Mouse (Mus musculus) CD4-positive helper T cell, adult 2 months (primary cell): ENCODE measurements around the gene Dedd2.
A peak's percentile ranks its signal among the peaks of the same experiment; 100 is the strongest.

Experiments used
- DNase-seq: peaks from one replicate; pipeline ENCODE4 v3.0.0-alpha.2; 2012; ENCODE audit warnings: low read depth, missing footprints, low spot score

The Dedd2 gene

DNA sequence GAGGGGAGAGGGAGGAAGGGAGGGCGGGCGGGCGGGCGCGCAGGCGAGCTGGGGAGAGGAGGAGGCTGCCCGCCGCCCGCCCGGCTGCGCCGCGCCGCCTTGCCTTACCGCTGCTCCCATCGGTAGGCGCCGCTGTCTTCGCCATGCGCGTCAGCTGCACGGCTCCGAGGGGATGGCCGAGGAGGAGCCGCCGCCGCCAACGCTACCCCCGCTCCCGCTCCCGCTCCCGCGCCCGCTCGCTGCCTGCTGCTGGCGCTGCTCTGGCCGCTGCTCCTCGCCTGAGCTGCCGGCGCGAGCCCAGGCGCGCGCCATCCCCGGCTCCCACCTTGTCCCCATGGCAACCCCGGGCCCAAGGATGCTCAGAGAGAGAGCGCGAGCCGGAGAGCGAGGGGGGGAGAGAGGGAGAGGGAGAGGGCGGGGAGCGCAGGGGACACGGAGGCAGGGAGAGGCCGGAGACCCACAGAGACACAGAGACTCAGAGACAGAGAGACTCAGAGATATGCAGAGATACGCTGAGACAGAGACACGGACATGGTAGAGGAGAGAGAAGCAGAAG, 40.7 kb downstream of the Dedd2 start, which contains the start of gene Pou2f2:
Gene Pou2f2, minus strand, starts transcription at position 121 of the 556 bp plus-strand sequence.
- DNase-seq, result peak; percentile 84

DNA sequence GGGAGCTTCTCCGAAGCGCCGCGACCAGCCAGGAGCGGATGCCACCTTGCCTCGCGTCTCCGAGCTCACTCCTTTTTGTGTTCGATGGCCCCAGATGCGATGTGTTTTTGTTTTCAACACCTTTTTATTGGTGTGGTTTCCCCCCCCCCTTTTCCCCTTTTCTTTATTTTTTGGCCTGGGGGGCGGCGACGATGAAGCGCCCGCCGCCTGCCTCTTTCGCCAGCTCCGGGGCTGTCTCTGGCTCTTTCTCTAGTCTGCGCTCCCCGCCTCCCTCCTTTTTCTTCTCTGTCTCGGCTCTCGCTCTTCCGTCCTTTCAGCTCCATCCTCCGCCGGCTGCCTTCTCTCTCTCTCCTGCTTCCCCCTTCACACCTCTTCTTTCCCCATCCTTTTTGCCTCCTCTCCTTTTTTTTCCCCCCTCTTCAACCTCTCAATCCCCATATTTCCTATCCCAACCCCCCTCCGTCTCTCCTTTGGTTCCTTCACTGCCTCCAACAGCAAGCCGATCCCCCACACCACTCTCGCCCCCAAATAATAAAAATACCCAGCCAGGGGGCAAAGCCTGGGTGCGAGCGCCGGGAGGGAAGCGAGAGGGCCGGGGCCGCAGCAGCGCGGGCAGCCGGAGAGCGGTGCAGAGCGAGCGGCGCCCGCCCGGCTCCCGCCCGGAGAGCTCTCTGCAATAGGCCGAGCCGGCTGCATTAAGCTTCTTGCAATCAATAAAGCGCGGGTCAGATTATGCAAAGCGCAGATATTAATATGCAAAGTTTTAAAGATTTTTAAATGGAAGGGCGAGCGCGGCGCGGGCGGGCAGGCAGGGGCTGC, 41.4 kb downstream of the Dedd2 start:
- peak; percentile 52 for DNase-seq

GRCm38 (mm10) chr7:25178317-25178716, 42.1 kb downstream of the Dedd2 start:
- no peak for DNase-seq

GRCm38 (mm10) chr7:25174343-25174742, 46.1 kb downstream of the Dedd2 start:
- DNase-seq, result no peak

- no peak for DNase-seq
Observed at GRCm38 (mm10) chr7:25172669-25173068, 47.7 kb downstream of the Dedd2 start.

DNA sequence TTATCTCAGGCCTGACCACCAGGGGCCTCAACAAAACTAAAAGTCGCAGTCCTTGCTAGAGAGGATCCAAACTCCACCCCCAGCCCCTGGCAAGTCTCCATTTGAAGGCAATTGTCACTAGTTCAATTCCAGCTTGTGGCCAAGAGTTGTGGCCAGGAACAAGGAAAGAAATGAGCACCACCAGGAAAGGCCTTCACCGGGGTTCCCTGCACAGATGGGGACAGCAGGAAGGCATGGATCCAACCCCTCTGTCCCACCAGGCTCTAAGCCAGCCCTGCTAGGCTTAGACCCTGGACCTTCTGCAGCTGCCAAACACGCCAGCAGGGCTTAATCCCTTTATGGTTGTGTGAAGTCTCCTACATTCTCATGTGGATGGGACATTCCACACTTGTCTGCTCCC, 49.8 kb downstream of the Dedd2 start:
- DNase-seq, result no peak

GRCm38 (mm10) chr7:25166106-25166505, 54.3 kb downstream of the Dedd2 start:
- no peak for DNase-seq

- peak; percentile 12 for DNase-seq
Observed at GRCm38 (mm10) chr7:25156158-25156648, 64.2 kb downstream of the Dedd2 start.

DNA sequence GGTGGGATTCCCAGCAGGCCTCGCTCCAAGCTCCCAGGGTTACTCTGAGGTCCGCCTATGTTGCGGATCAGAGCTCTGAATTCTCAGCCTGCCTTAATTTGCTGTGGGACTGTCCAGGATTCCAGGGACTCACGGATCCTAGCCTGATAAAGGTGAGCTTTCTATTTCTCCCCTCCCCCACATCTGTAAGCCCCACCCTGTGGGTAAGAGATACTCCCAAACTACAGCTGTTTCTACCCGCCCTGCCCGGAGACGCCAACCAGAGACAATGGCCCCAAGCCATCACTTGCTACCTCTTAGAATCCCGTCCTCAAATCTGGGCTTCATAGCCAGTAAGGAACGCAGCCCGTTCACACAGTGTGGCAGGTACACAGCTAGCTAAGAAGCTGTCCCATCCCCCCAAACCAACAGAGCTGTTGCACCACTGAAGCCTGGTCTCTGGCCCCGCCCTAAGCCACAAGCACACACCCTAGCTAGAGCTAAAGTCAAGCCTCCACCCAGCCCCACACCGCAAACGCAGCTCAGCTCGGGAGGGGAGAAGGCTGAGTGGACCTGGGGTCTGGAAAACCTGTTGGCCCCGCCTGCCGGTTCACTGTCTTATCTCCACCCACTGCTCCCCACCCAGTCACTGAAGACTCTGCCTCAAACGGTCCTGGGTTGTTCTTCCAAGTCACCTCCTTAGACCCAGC, 64.8 kb downstream of the Dedd2 start:
- peak; percentile 87 for DNase-seq

GRCm38 (mm10) chr7:25154648-25155047, 65.8 kb downstream of the Dedd2 start:
- DNase-seq, result peak; percentile 49

DNA sequence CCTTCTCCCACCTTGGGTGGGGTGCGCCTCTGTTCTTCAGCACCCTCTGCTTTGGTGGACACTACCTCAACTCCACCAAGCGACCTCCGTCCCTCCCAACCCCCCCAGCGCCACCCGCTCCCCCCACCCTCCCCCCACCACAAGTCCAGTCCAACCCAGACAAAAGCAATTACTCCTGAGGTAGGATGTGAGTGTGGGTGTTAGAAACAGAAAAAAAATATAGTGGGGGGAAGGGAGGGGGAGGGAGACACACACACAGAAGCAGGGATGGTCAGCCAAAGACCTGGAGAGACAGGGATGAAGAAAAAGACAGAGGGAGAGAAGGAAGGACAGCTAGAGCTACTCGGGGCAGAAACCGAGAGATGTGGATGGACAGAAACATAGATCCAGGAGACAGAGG, 66.6 kb downstream of the Dedd2 start:
- no peak for DNase-seq

DNA sequence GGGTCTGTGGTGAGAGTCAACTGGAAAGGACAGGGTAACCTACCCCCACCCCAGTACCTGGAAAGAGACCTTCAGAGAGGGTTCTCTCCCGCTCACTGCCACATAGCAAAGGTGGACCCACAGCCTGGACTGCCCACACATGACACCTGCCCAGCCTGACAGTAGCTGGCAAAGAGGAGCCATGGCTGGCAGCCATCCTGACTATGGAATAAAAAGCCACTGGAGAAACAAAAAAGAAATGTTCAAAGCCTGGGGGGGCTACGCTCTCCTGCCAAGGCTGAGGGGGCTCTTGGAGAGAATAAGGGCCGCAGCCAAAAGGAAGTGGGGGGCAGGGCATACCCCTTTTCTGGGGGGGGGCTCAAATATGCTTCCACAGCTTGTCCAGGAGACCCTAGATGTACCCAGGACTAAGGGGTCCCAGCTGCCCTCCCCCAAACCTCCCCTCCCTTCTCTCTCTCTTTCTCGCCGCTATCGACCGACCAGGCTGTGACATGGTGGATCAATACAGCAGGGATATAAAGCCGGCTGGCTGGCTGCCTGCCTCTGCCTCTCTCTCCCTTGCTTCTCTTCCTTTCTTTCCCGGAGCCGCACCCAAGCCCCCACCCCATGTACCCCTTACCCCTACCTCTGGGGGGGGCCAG, 68.4 kb downstream of the Dedd2 start:
- no peak for DNase-seq

DNA sequence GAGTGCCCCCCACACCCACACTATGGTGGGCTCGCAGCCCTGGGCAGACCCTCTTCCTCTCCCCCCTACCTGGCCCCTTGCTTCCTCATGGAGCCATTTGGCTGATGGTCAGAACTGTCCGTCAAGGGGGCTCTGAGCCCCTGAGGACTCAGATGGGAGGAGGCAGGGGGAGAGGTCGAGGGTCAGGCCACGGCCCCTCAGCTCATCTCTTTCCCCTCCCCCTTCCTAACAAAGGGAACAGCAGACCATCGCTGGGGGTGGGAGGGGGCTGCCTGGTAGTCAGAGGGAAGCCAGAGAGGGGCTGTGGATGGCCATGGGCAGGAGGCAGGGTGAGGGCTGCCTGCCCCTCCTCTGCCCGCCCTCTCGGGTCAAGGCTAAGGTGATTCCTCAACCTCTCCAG, 69.4 kb downstream of the Dedd2 start:
- DNase-seq, result no peak

DNA sequence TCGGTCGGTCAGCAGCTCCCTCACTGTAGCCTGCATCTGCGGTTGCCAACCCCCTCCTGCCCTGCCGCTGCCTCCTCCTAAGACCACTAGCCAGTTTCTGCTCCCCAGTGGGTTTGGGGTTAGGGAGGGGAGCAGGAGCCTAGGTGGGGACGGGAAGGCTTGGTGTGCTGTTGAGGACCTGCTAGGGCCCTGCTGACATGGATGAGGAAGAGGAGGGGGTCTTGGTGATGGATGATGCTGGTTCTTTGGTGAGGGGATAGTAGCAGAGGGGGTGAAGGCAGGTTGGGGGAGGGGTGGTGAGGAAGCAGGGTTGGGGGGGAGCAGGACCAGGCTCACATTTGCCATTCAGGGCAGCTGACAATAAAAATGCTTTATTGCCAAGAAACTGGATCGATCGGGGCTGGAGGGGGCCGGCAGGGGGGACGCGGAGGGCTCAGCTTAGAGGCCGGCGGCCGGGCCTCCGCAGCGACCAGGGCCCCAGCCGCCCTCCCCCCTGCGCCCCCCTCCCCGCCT, 70.2 kb downstream of the Dedd2 start:
- no peak for DNase-seq
